Mouse (Mus musculus): Measurements from ENCODE around the gene Olfr57.
"Not testable (repeated sequence)": the region's sequence is repeated elsewhere in the genome, so short reads cannot be mapped to it uniquely, and the experiment has no call there.

The Olfr57 gene

GRCm38 (mm10) chr10:79028441-79028840 is at the start of gene Olfr57:
Olfr57 (plus strand) TSS chr10:79028741.
- DNase-seq (ENCODE audit: low spot score in 2 of 2): no peak

GRCm38 (mm10) chr10:78980750-78981149 is 47.8 kb upstream of the Olfr57 start, which contains the start of gene Olfr1352:
Olfr1352 (plus strand) TSS chr10:78981050.
- no peak for DNase-seq (ENCODE audit: low spot score in 2 of 2)

- no peak for DNase-seq (ENCODE audit: low spot score in 2 of 2)
These were observed 16.4 kb upstream of the Olfr57 start, which contains the start of gene Olfr1351 for GRCm38 (mm10) chr10:79012172-79012571. Olfr1351 (plus strand) TSS chr10:79012472.

- DNase-seq (ENCODE audit: low spot score in 2 of 2): not testable (repeated sequence)
These were observed 13.9 kb downstream of the Olfr57 start for GRCm38 (mm10) chr10:79042457-79042856.

- not testable (repeated sequence) for DNase-seq (ENCODE audit: low spot score in 2 of 2)
These were observed 28.8 kb downstream of the Olfr57 start for GRCm38 (mm10) chr10:79057370-79057769.
